Mouse (Mus musculus): ENCODE results near the gene Nfia.
A peak's percentile ranks its signal among the peaks of the same experiment; 100 is the strongest.

Nfia gene

GRCm38 (mm10) chr4:97782497-97782896, 10.0 kb downstream of the Nfia start:
- no peak for DNase-seq (ENCODE audit: extremely low read depth, low read depth)

- no peak for DNase-seq (ENCODE audit: extremely low read depth, low read depth)
Observed at GRCm38 (mm10) chr4:97783073-97783879, 10.7 kb downstream of the Nfia start.

DNA sequence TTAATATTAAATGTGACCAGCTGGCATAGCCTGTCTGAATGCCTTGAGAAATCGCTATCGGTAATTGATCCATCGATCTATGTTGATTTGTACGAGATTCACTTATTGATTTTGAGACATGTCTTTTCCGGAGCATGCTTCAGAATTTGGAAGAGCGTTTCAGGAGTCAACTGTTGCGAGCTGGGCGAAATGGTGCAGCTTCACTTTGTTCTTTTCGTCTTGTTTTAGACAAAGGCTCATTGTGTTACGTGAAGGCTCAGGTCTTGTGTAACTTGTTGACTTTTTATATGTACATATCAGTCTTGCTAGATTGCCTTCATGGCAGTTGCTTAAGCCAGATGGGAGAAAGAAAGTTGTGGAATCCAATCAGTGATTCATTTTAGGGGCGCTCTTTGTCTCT, 11.7 kb downstream of the Nfia start:
- no peak for DNase-seq (ENCODE audit: extremely low read depth, low read depth)

DNA sequence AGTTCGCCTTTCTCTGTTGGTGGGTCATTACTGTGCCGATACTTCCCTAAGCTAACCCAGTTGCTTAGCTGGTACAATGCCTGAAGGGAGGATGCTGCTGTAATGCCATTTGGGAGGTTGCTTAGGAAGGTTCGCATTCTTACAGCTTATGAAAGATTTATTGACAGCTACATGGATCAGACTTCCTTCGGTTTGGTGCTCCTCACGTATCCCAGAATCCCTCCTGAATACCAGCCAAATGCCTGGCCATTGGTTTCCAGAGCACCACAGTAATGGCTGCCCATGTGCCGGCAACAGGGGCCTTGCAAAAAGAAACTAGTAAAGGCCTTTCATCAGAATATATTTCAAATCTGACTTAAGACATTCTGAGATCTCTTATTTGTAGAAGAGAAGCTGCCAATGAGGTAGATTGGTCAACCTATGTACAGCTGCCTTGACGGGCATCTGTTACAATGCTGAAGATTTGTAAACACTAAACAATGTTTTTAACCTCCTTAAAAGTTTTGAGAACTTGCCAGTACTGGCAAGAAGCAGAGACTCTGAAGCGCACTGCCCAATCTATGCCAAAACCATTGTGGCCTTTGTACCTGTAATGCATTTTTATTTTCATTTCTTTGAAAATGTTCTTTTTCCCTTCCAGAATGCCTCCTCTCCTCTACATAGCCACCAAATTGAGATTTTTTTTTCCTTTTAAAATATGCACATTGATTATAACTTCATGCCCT, 13.2 kb downstream of the Nfia start:
- no peak for DNase-seq (ENCODE audit: extremely low read depth, low read depth)

- DNase-seq (ENCODE audit: extremely low read depth, low read depth) = no peak
Observed at GRCm38 (mm10) chr4:97786571-97786970, 14.0 kb downstream of the Nfia start.

- no peak for DNase-seq (ENCODE audit: extremely low read depth, low read depth)
Observed at GRCm38 (mm10) chr4:97787515-97787914, 15.0 kb downstream of the Nfia start.

DNA sequence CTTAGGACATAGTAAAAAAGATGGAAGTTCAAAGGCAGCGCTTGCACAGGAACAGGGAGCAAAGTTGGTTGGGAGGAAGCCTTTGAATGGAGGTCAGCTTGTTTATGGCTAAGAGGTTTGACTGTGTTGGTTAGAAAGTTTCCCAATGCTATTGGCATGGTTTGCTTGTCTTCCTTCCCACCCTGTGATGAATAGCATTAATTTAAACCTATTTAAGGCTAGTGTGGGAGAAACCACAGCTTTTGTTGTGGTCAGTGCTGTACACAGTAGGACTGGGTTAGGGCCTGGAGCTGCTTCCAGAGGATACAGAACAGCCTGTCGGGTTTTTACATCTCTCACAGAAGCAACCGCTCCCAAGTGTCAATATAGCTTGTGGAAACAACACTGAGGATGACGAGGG, 16.0 kb downstream of the Nfia start:
- no peak for DNase-seq (ENCODE audit: extremely low read depth, low read depth)

GRCm38 (mm10) chr4:97793931-97794330, 21.4 kb downstream of the Nfia start:
- no peak for DNase-seq (ENCODE audit: extremely low read depth, low read depth)

DNA sequence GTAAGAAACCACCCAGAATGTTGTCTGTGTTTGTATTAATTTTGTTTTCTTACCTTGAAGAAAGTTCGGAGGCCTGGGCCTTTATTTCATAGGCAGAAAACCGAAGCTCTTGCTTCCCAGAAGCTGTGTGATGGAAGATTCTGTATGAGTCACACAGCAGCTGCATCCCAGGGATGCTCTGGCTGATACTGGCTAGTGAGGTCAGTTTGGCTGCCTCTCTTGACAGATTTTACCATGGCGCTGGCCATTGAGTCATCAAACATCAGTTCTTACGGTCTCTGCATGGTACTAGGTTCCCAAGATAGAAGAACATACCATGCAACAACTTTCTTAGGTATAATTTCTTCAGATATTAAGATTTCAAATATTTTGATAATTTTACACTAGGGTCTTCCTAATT, 22.3 kb downstream of the Nfia start:
- DNase-seq (ENCODE audit: extremely low read depth, low read depth) = no peak

DNA sequence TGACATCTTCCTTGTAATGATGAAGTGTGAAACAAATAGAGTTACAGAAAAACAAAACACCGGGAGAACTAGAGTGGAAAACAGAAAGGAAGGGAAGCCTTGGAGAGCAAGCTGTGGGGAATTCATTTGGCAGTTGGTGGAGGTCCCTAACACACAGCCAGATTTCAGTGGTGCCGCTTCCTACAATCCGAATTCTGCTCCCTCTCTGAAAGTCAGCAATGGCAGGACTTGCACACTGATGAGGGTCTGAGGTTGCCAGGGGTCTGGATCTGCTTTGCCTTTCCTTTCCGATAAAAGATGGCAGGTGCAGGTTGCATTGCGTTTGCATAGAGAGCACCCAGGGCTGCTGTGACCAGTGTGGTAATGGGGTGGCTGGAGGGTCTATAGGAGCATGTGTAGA, 23.4 kb downstream of the Nfia start:
- no peak for DNase-seq (ENCODE audit: extremely low read depth, low read depth)

DNA sequence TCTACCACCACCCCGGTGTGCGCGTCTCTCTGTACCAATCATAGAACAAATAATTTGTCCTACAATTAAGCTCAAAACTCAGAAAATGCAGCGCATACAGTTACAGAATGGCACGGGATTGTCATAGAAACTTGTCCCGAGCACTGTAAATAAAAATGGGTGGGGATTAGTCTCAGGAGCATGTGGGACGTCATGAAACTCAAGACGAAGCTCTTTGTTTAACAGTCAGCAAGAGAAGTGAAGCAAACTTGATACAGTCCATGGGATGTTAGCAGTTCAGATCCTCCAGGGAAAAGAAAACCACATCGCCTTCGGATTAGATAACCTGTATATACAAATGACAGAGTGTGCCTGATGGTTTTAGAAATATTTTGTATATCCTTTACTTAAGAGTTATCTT, 24.0 kb downstream of the Nfia start:
- DNase-seq (ENCODE audit: extremely low read depth, low read depth) = no peak

DNA sequence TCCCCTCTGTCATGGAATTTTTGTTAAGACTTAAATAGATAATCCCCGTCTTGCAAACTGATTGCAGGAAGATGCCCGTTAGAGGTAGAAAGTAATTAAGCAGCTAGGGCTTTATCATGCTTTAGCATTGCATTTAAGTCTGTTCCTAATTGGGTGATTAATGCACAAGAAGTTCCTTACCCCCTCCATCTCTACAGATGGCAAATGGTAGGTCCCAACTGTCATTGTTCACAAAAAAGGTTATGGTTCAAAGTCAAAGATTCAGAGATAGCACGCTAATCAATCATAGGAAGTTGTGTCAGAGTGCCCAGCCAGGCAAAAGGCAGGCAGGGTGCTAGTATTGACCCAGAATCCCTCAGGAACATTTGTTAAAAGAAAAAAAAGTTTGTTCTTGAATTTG, 31.3 kb downstream of the Nfia start:
- no peak for DNase-seq (ENCODE audit: extremely low read depth, low read depth)

GRCm38 (mm10) chr4:97804638-97805037, 32.1 kb downstream of the Nfia start:
- no peak for DNase-seq (ENCODE audit: extremely low read depth, low read depth)

GRCm38 (mm10) chr4:97805255-97805654, 32.7 kb downstream of the Nfia start:
- DNase-seq (ENCODE audit: extremely low read depth, low read depth) = no peak

GRCm38 (mm10) chr4:97805896-97806808, 33.6 kb downstream of the Nfia start:
- DNase-seq (ENCODE audit: extremely low read depth, low read depth) = no peak

DNA sequence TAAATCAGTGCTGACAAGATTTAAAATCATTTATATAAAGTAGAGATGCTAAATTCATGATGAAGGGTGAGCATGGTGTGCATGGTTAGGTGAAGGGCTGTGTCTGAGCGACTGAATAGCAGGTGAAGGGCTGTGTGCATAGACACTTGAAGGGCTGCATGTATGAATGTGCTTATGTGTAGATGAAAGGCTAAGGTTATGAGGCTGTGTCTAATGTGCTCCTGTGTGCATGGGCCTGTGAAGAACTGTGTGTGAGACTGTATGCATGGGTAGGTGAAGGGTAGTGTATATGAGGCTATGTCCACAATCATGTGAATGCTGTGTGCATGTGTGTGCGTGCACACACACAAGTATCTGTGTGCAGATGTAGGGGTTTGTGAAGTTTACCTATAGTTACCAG, 34.4 kb downstream of the Nfia start:
- no peak for DNase-seq (ENCODE audit: extremely low read depth, low read depth)

DNA sequence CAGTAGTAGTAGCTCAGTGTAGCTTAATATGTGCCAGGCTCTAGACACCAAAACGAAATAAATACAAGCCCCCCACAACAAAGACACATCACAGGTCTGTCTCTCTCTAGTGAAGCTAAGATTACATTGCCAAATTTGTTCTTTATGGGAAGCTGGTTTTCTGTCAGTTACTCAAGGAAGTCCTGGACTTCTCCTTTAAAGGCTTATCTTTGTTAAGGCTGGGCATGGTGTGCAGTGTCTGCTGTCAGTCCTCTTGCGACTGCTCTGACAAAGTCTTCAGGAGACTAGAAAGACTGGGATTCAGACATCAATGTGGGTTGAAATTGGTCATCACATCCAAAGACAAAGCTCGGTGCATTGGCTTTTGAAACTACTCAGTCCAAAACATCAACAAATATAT, 36.4 kb downstream of the Nfia start:
- no peak for DNase-seq (ENCODE audit: extremely low read depth, low read depth)

- DNase-seq (ENCODE audit: extremely low read depth, low read depth) = no peak
Observed at GRCm38 (mm10) chr4:97809582-97810295, 37.2 kb downstream of the Nfia start.

DNA sequence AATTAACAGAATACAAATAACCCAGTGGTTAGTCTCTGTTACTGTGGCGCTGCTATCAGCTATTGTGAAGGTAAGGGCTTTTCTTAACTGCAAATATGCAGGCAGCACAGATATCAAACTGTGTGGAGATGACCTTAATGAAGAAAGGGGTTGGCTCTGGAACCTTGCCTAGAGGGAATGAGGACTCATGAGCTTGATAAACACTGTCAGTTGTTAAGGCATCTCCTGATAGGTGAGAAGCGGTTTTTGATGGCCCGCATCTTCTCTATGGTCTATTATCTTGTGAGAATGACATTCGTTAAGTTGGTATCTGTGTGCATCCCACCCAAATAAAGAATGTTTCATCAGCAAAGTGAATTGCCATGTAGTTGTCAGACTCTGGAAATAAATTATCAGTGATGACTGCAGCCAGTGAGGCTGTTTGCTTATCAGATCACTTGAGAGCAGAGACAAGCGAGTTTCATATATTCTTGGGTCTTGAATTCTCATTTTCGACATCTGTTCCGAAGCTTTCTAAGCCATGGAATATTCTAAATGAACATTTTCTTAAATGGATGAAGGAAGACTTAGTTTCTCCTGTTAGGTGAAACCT, 37.9 kb downstream of the Nfia start:
- peak; percentile 76 for DNase-seq (ENCODE audit: extremely low read depth, low read depth)

GRCm38 (mm10) chr4:97813035-97813434, 40.5 kb downstream of the Nfia start:
- DNase-seq (ENCODE audit: extremely low read depth, low read depth) = no peak

- no peak for DNase-seq (ENCODE audit: extremely low read depth, low read depth)
Observed at GRCm38 (mm10) chr4:97813996-97814395, 41.5 kb downstream of the Nfia start.
